Comparison of ENCODE assay signal across 8 mouse cellular contexts in genomic region chr6:88759793-88760453, GRCm38 (mm10). TPM values are rescaled to one million over a fixed set of nuclear protein-coding genes. Genes with fewer than 3 reads are reported as not detected.
A peak's percentile ranks its signal among the peaks of the same experiment; 100 is the strongest.
DNase-seq lines count a peak whose midpoint lies in the region; ATAC-seq and TF ChIP-seq lines count a peak whose summit lies in the region.

No protein-coding gene starts in this region.

- H3K9me3 ChIP-seq in forebrain, embryonic 10.5 days = no peaks in the 10 kb centered on the region
- no peaks in the 10 kb centered on the region for H3K9me3 ChIP-seq in forebrain, embryonic 11.5 days (ENCODE audit: control insufficient read depth, low read length)
- no peaks in the 10 kb centered on the region for H3K9me3 ChIP-seq in erythroblast, embryonic 14.5 days (ENCODE audit: control insufficient read depth, low read length)
- no peaks in the 10 kb centered on the region for H3K9me3 ChIP-seq in heart, embryonic 12.5 days (replicated peaks)
- no peaks in the 10 kb centered on the region for H3K9me3 ChIP-seq in liver, embryonic 14.5 days (ENCODE audit: control insufficient read depth, low read length)

- H3K4me1 ChIP-seq in forebrain, embryonic 10.5 days = peaks cover 27% of the 10 kb centered on the region
- H3K4me1 ChIP-seq in forebrain, embryonic 11.5 days (replicated peaks; ENCODE audit: control insufficient read depth, insufficient read depth, low read length) = no peaks in the 10 kb centered on the region
- H3K4me1 ChIP-seq in erythroblast, embryonic 14.5 days (ENCODE audit: control insufficient read depth) = peaks cover 96% of the 10 kb centered on the region
- peaks cover 53% of the 10 kb centered on the region for H3K4me1 ChIP-seq in heart, embryonic 12.5 days (replicated peaks)
- H3K4me1 ChIP-seq in liver, embryonic 14.5 days (replicated peaks; ENCODE audit: control insufficient read depth in 2 of 2, insufficient read depth in 2 of 2, low read length in 1 of 2) = peaks cover 72 to 76% of the 10 kb centered on the region in 2 experiments

- no peak overlapping the region for H3K4me2 ChIP-seq in forebrain, embryonic 11.5 days (ENCODE audit: low read depth, low read length, severe bottlenecking)
- H3K4me2 ChIP-seq in heart, embryonic 12.5 days = no peak overlapping the region; the same call in none of the 2 replicates
- peak overlapping the region; percentile 75 for H3K4me2 ChIP-seq in liver, embryonic 14.5 days (ENCODE audit: low read depth)

- H3K4me3 ChIP-seq in forebrain, embryonic 10.5 days = no peak overlapping the region
- H3K4me3 ChIP-seq in forebrain, embryonic 11.5 days (ENCODE audit: low read depth, low read length) = no peak overlapping the region
- H3K4me3 ChIP-seq in erythroblast, embryonic 14.5 days (replicated peaks) = peak overlapping the region; percentile 54
- no peak overlapping the region for H3K4me3 ChIP-seq in heart, embryonic 12.5 days
- H3K4me3 ChIP-seq in liver, embryonic 14.5 days (ENCODE audit: insufficient read depth in 1 of 2, low read depth in 2 of 2, low read length in 2 of 2) = peak overlapping the region; percentile 31 to 34

- WGBS in forebrain, embryonic 10.5 days = 80% methylated on average over 17 of the region's 17 CpGs
- WGBS in forebrain, embryonic 11.5 days = 75% methylated on average over 17 of the region's 17 CpGs
- WGBS in heart, embryonic 12.5 days = 45% methylated on average over 17 of the region's 17 CpGs
- WGBS in liver, embryonic 14.5 days (ENCODE audit: insufficient replicate concordance) = 43% methylated on average over 17 of the region's 17 CpGs

- no peak overlapping the region for H3K9ac ChIP-seq in forebrain, embryonic 11.5 days (ENCODE audit: low read length)
- 0 out of 2 replicates have a peak overlapping the region, but pooled peaks have one; percentile 1 for H3K9ac ChIP-seq in heart, embryonic 12.5 days
- peak overlapping the region; percentile 61 for H3K9ac ChIP-seq in liver, embryonic 14.5 days (replicated peaks)

- ATAC-seq in forebrain, embryonic 11.5 days (replicated peaks; ENCODE audit: low FRiP score) = no peak
- ATAC-seq in heart, embryonic 12.5 days (ENCODE audit: insufficient number of reproducible peaks, low FRiP score) = peak; percentile 61
- ATAC-seq in liver, embryonic 14.5 days (ENCODE audit: insufficient read depth) = peak; percentile 81

- H3K27ac ChIP-seq in forebrain, embryonic 10.5 days = peak overlapping the region; percentile 42; the same call in 1 of the 2 replicates
- no peak overlapping the region for H3K27ac ChIP-seq in forebrain, embryonic 11.5 days (ENCODE audit: low read depth, low read length)
- H3K27ac ChIP-seq in heart, embryonic 12.5 days (ENCODE audit: poor library complexity, severe bottlenecking) = no peak overlapping the region
- H3K27ac ChIP-seq in liver, embryonic 14.5 days = peak overlapping the region; percentile 96

- H3K27me3 ChIP-seq in forebrain, embryonic 10.5 days (ENCODE audit: poor library complexity, severe bottlenecking) = no peaks in the 10 kb centered on the region
- H3K27me3 ChIP-seq in forebrain, embryonic 11.5 days (ENCODE audit: control insufficient read depth, insufficient read depth, low read length) = no peaks in the 10 kb centered on the region
- no peaks in the 10 kb centered on the region for H3K27me3 ChIP-seq in erythroblast, embryonic 14.5 days (ENCODE audit: control insufficient read depth)
- H3K27me3 ChIP-seq in heart, embryonic 12.5 days (replicated peaks) = peaks cover 12% of the 10 kb centered on the region
- H3K27me3 ChIP-seq in liver, embryonic 14.5 days (ENCODE audit: control insufficient read depth, insufficient read depth, low read length) = no peaks in the 10 kb centered on the region

- no peaks in the 10 kb centered on the region for H3K36me3 ChIP-seq in forebrain, embryonic 10.5 days (replicated peaks)
- no peaks in the 10 kb centered on the region for H3K36me3 ChIP-seq in forebrain, embryonic 11.5 days (ENCODE audit: control insufficient read depth, insufficient read depth, low read length)
- H3K36me3 ChIP-seq in erythroblast, embryonic 14.5 days (ENCODE audit: control insufficient read depth) = peaks cover 99% of the 10 kb centered on the region
- no peaks in the 10 kb centered on the region for H3K36me3 ChIP-seq in heart, embryonic 12.5 days
- H3K36me3 ChIP-seq in liver, embryonic 14.5 days (replicated peaks; ENCODE audit: control insufficient read depth, insufficient read depth, low read depth) = peaks cover 10% of the 10 kb centered on the region

- TF ChIP-seq CTCF in liver, embryonic 14.5 days (IDR thresholded peaks at IDR 0.05; ENCODE audit: low read depth) = no peak

- no peak for DNase-seq in forebrain, embryonic 10.5 days (ENCODE audit: extremely low spot score, low spot score)
- no peak for DNase-seq in forebrain, embryonic 11.5 days (ENCODE audit: low spot score)
- DNase-seq in kidney, postnatal 14 days = peak; percentile 76
- DNase-seq in liver, embryonic 14.5 days (ENCODE audit: low read depth in 3 of 3, low spot score in 3 of 3) = peak; percentile 81 to 85 (median 85)
- DNase-seq in ovary, postnatal 14 days (ENCODE audit: low spot score) = peak; percentile 76
- DNase-seq in urinary bladder, postnatal 25 days (ENCODE audit: low spot score) = peak; percentile 67

- peak; percentile 91 for TF ChIP-seq EP300 in liver, embryonic 14.5 days (IDR thresholded peaks at IDR 0.05; ENCODE audit: low read depth)

RNA-seq across cellular contexts. Expression of gene Mgll, which starts 35.7 kb away (rescaled TPM):
- 5.8 and 7.4 TPM in 2 replicates for polyA plus RNA-seq in forebrain, embryonic 10.5 days (2016; fragmentation: Nextera tagmentation; extraction: Ambion mirVana)
- polyA plus RNA-seq in forebrain, embryonic 11.5 days (2014; fragmentation: Nextera tagmentation; extraction: Ambion mirVana) = 4.1 and 4.4 TPM in 2 replicates
- polyA plus RNA-seq in erythroblast, embryonic 14.5 days (2012) = 28.7 and 42.4 TPM in 2 replicates
- polyA plus RNA-seq in heart, embryonic 12.5 days (2016; fragmentation: Nextera tagmentation; extraction: Ambion mirVana) = 9.2 and 9.7 TPM in 2 replicates
- 14.8 and 17.0 TPM in 2 replicates for polyA plus RNA-seq in liver, embryonic 14.5 days (2012; rRNA removed)
- polyA plus RNA-seq in liver, embryonic 14.5 days (2014; fragmentation: Nextera tagmentation; extraction: Ambion mirVana) = 65.5 and 68.0 TPM in 2 replicates

Comparison
In these comparisons a context has a peak if more than half of its experiments do, and no peak if none do; other contexts are left out.
1. H3K27ac ChIP-seq: peak in forebrain, embryonic 10.5 days (single experiment) and liver, embryonic 14.5 days (single experiment); none in forebrain, embryonic 11.5 days (single experiment) and heart, embryonic 12.5 days (single experiment).
2. DNase-seq: peak in kidney, postnatal 14 days (single experiment), liver, embryonic 14.5 days (3 of 3), ovary, postnatal 14 days (single experiment) and urinary bladder, postnatal 25 days (single experiment); none in forebrain, embryonic 10.5 days (single experiment) and forebrain, embryonic 11.5 days (single experiment).
3. H3K4me3 ChIP-seq: peak in erythroblast, embryonic 14.5 days (single experiment) and liver, embryonic 14.5 days (2 of 2); none in forebrain, embryonic 10.5 days (single experiment), forebrain, embryonic 11.5 days (single experiment) and heart, embryonic 12.5 days (single experiment).